Mouse (Mus musculus) MEL (cell line): ENCODE results near the gene Fyn.

Experiments used
- CTCF ChIP-seq, 3 experiments: IDR thresholded peaks in 2 of 3; conservative IDR thresholded peaks in 1 of 3; 2 replicates each; pipeline ENCODE4 v1.5.1; 2011 to 2012; ENCODE audit warnings: low read length in 3 of 3, low read depth in 2 of 3, mild to moderate bottlenecking in 2 of 3, improper control_type of control experiment in 1 of 3, inconsistent platforms in 1 of 3, mixed read lengths in 1 of 3, moderate library complexity in 1 of 3; ENCODE audit not compliant: control insufficient read depth in 1 of 3, insufficient read depth in 1 of 3, poor library complexity in 1 of 3, severe bottlenecking in 1 of 3
- E2F4 ChIP-seq: IDR thresholded peaks from 2 replicates; pipeline ENCODE4 v1.6.1; 2011; ENCODE audit warnings: low read depth, low read length, improper control_type of control experiment, borderline replicate concordance
- GABPA ChIP-seq: IDR thresholded peaks from 2 replicates; pipeline ENCODE4 v1.6.1; 2012; ENCODE audit warnings: low read depth, mild to moderate bottlenecking, inconsistent platforms, low read length, improper control_type of control experiment, moderate library complexity
- JUND ChIP-seq: IDR thresholded peaks from 2 replicates; pipeline ENCODE4 v1.6.1; 2011; ENCODE audit warnings: low read depth, mild to moderate bottlenecking, improper control_type of control experiment, low read length
- MXI1 ChIP-seq: IDR thresholded peaks from 2 replicates; pipeline ENCODE4 v1.6.1; 2011; ENCODE audit warnings: mild to moderate bottlenecking, low read depth, low read length, improper control_type of control experiment
- POLR2A ChIP-seq, 2 experiments: IDR thresholded peaks; 2 replicates each; pipeline ENCODE4 v1.6.1; 2011 to 2012; ENCODE audit warnings: low read length in 2 of 2, mild to moderate bottlenecking in 2 of 2, control low read depth in 1 of 2, improper control_type of control experiment in 1 of 2, low read depth in 1 of 2, moderate library complexity in 1 of 2; ENCODE audit not compliant: control insufficient read depth in 1 of 2, insufficient read depth in 1 of 2, poor library complexity in 1 of 2
- RAD21 ChIP-seq: IDR thresholded peaks from 2 replicates; pipeline ENCODE4 v1.6.1; 2011; ENCODE audit warnings: mild to moderate bottlenecking, low read depth, low read length, improper control_type of control experiment

GRCm38 (mm10) chr10:39470321-39470720 is 101.7 kb downstream of the Fyn start:
- TF ChIP-seq CTCF (IDR thresholded peaks at IDR 0.05 in 2 of 3, conservative IDR thresholded peaks at IDR 0.05 in 1 of 3; ENCODE audit: control insufficient read depth in 1 of 3, insufficient read depth in 1 of 3, low read depth in 2 of 3, low read length in 3 of 3, poor library complexity in 1 of 3, severe bottlenecking in 1 of 3) (no peak), POLR2A (IDR thresholded peaks at IDR 0.05; ENCODE audit: control insufficient read depth in 1 of 2, insufficient read depth in 1 of 2, low read depth in 1 of 2, low read length in 2 of 2, poor library complexity in 1 of 2) (no peak), JUND (no peak), MXI1 (no peak), RAD21 (no peak), GABPA (no peak), E2F4 (no peak)
